51 mouse cellular contexts compared by ENCODE assay signal in the genomic region with DNA sequence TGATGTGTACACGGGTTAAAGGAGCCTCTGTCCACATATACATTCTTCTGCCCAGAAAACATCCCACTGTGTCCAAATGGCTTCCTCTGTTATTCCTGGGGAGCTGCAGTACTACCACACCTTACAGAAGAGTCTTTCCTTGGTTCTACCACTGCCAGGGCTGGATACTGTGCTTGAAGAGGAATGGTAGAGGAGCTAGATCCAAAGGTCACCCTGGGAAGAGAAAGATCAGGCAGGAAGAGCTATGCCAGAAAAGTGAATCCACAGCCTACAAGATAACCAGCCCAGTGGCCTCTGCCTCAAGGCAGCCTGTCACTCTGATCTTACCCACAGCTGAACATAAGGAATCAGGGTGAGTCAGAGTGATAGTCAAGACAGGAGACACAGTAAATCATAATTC. TPM values are rescaled to one million over a fixed set of nuclear protein-coding genes. Genes with fewer than 3 reads are reported as not detected.
"Had no signal": no experiment of that assay in that cellular context is flagged by ENCODE, and none has a peak within 500 bp of the region (broad histone marks: within the 10 kb centered on the region; RNA-seq: fewer than 3 reads in every experiment).

No protein-coding gene starts in this region.

- H3K4me2 ChIP-seq: heart, embryonic 11.5 days; heart, embryonic 12.5 days; heart, embryonic 13.5 days; heart, embryonic 15.5 days; hindbrain, embryonic 12.5 days; hindbrain, embryonic 13.5 days; hindbrain, embryonic 14.5 days; hindbrain, embryonic 15.5 days; intestine, embryonic 15.5 days; kidney, embryonic 15.5 days had no signal

- H3K9ac ChIP-seq: heart, embryonic 12.5 days; heart, embryonic 13.5 days; heart, embryonic 15.5 days; hindbrain, embryonic 12.5 days; hindbrain, embryonic 13.5 days; hindbrain, embryonic 14.5 days; hindbrain, embryonic 15.5 days; intestine, embryonic 15.5 days; kidney, embryonic 15.5 days had no signal

- H3K4me1 ChIP-seq: heart, embryonic 10.5 days; heart, embryonic 12.5 days; heart, embryonic 13.5 days; heart, embryonic 15.5 days; hindbrain, embryonic 10.5 days; hindbrain, embryonic 12.5 days; hindbrain, embryonic 13.5 days; hindbrain, embryonic 15.5 days; intestine, embryonic 15.5 days; kidney, embryonic 15.5 days had no signal

- ATAC-seq: hindbrain, embryonic 16.5 days; hindbrain, postnatal 0 days; inflammation-experienced regulatory T-cells, adult 6 months; intestine, embryonic 15.5 days; intestine, embryonic 16.5 days; intestine, postnatal 0 days had no signal

- H3K27me3 ChIP-seq: heart, embryonic 12.5 days; heart, embryonic 13.5 days; heart, embryonic 15.5 days; hindbrain, embryonic 12.5 days; hindbrain, embryonic 13.5 days; hindbrain, embryonic 15.5 days; intestine, embryonic 15.5 days; kidney, embryonic 15.5 days had no signal

- H3K4me3 ChIP-seq: heart, embryonic 10.5 days; heart, embryonic 12.5 days; heart, embryonic 13.5 days; heart, embryonic 15.5 days; hindbrain, embryonic 10.5 days; hindbrain, embryonic 12.5 days; hindbrain, embryonic 13.5 days; hindbrain, embryonic 15.5 days; intestine, embryonic 15.5 days; kidney, embryonic 15.5 days; layer of hippocampus, adult 2 months had no signal

- H3K36me3 ChIP-seq: heart, embryonic 10.5 days; heart, embryonic 12.5 days; heart, embryonic 13.5 days; heart, embryonic 15.5 days; hindbrain, embryonic 10.5 days; hindbrain, embryonic 12.5 days; hindbrain, embryonic 13.5 days; hindbrain, embryonic 15.5 days; intestine, embryonic 15.5 days; kidney, embryonic 15.5 days had no signal

- DNase-seq: heart, postnatal 10 days; heart, postnatal 14 days; heart, postnatal 36 days; heart, postnatal 4 days; kidney, adult 11 months; kidney, adult 18-20 months; kidney, adult 2 months; kidney, adult 8-10 months; kidney, adult 9 months; kidney, postnatal 10 days; kidney, postnatal 14 days; kidney, postnatal 25 days; kidney, postnatal 36 days; kidney, postnatal 4 days; layer of hippocampus, adult 9-11 months; layer of hippocampus, postnatal 36 days had no signal

- H3K27ac ChIP-seq: heart, embryonic 10.5 days; heart, embryonic 13.5 days; heart, embryonic 15.5 days; hindbrain, embryonic 10.5 days; hindbrain, embryonic 12.5 days; hindbrain, embryonic 13.5 days; hindbrain, embryonic 14.5 days; hindbrain, embryonic 15.5 days; hindbrain, postnatal 0 days; intestine, embryonic 15.5 days; kidney, embryonic 15.5 days; kidney, postnatal 0 days; layer of hippocampus, adult 2 months had no signal

- H3K9me3 ChIP-seq: heart, embryonic 10.5 days; heart, embryonic 12.5 days; heart, embryonic 13.5 days; heart, embryonic 15.5 days; hindbrain, embryonic 12.5 days; hindbrain, embryonic 15.5 days; intestine, embryonic 15.5 days; kidney, embryonic 15.5 days had no signal

RNA-seq across cellular contexts. Expression of a gene that starts 37.8 kb away (rescaled TPM):
- total RNA-seq: heart, postnatal 10 days; heart, postnatal 14 days; heart, postnatal 25 days; heart, postnatal 36 days; heart, postnatal 4 days; hematopoietic stem cell, adult 5-6 weeks; hindbrain, postnatal 0 days; layer of hippocampus, adult 18-20 months; layer of hippocampus, adult 2 months; layer of hippocampus, adult 8-10 months; layer of hippocampus, postnatal 10 days; layer of hippocampus, postnatal 14 days; layer of hippocampus, postnatal 25 days; left cerebral cortex, adult 18-20 months had no signal
- polyA plus RNA-seq: heart, embryonic 10.5 days; heart, embryonic 11.5 days; heart, embryonic 12.5 days; heart, embryonic 13.5 days; heart, embryonic 14.5 days; heart, embryonic 15.5 days; heart, embryonic 16.5 days; heart, postnatal 0 days; hindbrain, embryonic 10.5 days; hindbrain, embryonic 11.5 days; hindbrain, embryonic 12.5 days; hindbrain, embryonic 13.5 days; hindbrain, embryonic 14.5 days; hindbrain, embryonic 15.5 days; hindbrain, embryonic 16.5 days; hindbrain, postnatal 0 days; inflammation-experienced regulatory T-cells, adult 6 months; intestine, embryonic 14.5 days; intestine, embryonic 15.5 days; intestine, embryonic 16.5 days; intestine, postnatal 0 days; kidney, embryonic 14.5 days; kidney, embryonic 15.5 days; kidney, embryonic 16.5 days; kidney, postnatal 0 days; large intestine, adult 2 months had no signal
